Mouse (Mus musculus) cerebellum, adult 18-20 months (tissue): ENCODE measurements at regions not wholly inside any gene's neighbourhood (a gene's known extent, or its start where the extent isn't known, plus 50 kb on each side); places are given as distances from the start of the nearest gene placed in this dataset.

Experiments used
- DNase-seq, 2 experiments: peaks; one replicate each; pipeline ENCODE4 v3.0.0; 2021

DNA sequence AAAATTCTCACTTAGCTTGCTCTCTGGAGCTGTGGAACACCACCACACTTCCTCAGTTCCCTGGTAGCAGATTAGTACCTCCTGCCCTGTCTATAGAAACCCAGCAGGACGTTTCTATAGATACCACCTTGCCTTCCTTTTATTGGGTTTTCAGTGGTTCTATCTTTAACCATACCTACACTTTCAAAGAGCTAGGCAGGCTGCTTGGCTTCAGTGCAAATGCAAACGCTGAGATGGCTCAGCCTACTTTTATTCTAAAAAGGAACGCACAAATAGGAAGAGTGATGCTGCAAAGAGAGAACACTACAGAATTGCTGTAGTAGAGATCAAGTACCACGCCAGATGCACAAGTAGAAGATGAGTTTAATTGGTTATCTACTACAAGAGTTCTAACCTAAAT lies 120.9 kb upstream of the Ifne start:
- DNase-seq: no peak

DNA sequence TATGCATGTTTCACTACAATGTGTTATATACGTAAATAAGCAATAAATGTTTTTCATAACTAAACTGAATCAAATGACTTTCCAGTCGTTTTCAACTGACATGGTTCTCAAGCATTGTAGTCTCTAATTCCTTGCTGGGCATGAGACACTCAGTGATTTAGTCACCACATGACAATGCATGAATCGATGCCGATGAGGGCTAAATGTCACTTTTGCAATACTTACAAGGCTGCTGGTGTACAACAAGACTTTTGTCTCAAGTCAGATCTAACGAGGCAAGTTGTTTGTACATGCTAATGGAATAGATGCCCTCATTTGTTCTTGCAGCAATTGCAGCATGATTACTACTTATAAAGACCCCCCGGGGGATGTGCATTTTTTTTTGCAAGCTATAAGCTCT lies 120.2 kb upstream of the Ifne start:
- no peak for DNase-seq

DNA sequence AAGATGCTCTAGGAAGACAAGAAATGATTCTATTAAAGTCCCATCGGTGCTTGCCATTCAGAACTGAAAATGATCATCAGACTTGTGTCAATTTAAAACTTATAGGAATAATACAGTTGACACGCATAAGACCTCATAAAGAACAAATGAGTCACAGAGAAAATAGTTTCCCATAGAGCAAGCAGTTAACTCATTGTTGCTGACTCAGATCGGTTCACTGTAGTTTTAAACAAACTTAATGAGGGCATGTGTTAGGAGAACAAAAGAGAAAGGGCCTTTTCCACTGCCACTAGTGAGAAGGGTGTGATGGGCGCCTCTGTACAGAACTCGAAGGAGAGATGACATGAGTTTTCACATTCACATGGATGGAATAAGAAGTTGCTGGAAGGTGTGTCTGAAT lies 118.3 kb upstream of the Ifne start:
- DNase-seq: no peak

DNA sequence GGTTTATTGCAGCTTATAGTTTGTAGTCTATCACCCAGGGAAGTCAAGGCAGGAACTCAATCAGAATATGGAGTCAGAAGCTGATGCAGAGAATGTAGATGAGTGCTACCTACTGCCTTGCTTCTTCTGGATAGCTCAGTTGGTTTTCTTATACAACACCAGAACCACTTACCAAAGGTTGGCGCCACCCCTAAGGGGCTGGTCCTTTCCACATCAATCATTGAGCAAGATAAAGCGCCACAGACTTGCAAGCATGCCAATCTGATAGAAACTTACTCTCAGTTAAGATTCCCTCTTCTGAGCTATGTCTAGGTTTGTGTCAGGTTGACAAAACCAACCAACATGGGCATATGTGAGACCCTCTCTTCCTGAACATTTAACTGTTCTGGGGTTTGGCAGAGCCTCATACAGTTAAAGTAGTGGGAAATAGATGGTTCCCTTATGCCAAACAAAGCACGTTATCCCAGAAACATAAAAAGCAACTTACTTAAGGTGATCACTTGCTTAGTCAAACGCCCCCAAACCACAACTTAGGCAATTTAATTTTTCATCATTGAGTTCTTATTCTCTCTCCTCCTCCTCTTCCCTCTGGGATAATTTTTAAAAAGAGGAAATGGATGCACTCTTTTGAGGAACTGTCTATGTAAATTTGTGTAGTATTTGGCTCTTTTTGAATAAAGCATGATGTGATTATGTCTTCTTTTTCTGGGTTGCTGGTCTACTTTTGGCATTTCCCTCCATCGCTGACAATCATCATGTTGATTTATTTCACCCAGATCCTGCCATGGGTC lies 115.3 kb upstream of the Ifne start:
- DNase-seq: no peak

DNA sequence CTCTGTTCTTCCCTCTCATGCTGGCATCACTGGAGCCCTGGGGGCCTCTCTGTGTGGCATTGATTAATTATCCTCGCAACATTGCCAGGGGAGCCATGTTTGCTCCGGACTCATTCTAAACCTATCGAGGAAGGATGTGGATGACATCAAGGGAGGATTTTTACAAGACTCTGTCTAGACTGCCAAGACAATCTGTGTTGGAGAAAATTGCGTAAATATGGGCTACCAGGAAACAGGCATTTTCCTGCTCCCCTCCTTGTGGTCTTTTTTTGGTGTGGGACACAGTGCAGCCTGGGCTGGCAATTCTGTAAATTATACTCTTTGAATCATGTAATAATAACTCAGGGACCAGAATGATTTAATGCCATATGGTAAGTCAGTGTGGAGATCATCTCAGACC lies 114.5 kb upstream of the Ifne start:
- DNase-seq: no peak

DNA sequence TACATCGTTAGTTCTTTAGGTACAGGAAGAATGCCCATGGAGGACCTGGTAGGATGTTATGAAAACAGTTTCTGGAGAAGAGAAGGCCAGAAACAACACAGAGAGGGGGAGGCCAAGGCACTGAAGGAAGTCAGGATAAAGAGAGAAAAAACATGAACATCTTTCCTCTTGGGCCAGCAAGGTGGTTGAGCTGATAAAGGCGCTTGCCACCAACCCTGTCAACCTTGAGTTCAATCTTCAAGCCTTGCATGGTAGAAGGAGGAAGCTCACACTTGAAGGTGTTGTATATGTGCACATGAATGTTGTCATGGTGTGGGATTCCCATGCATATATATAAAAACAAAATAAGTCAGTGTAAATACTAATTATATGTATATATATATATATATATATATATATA lies 112.5 kb upstream of the Ifne start:
- DNase-seq: no peak

DNA sequence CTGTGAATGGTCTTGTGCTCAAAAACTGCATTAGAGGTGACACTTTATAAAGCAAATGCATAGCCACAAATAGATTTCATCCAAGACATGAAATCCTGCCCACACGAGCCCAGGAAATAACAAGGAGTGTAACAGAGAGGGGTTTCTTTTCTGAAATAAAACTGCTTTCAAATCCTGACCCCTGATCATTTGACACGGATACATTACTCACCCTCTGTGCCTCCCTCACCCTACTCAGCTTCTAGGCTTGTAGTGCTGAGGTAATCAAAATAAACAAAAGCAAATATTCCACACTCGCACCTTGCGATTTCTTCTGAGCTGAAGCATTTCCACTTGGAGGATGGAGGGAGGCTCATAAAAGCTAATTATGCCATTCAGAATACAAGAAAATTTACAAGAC lies 108.4 kb upstream of the Ifne start:
- no peak for DNase-seq

DNA sequence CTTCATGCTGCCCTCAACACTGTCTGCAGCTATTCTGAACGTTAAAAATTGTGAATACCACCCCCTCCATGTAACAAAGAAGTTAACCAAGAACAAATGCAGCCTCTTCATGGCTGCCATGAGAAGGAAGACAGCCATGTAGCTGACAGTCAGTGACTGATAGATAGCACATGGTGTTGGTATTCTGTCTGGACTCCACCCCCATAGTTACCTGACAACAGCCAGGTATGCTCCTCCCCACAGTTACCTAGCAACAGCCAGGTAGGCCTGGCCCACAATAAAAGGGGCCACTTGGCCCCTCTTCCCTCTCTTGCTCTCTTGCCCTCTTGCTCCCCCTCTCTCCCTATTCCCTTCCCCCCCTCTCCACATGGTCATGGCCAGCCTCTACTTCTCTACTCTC lies 107.1 kb upstream of the Ifne start:
- no peak for DNase-seq

DNA sequence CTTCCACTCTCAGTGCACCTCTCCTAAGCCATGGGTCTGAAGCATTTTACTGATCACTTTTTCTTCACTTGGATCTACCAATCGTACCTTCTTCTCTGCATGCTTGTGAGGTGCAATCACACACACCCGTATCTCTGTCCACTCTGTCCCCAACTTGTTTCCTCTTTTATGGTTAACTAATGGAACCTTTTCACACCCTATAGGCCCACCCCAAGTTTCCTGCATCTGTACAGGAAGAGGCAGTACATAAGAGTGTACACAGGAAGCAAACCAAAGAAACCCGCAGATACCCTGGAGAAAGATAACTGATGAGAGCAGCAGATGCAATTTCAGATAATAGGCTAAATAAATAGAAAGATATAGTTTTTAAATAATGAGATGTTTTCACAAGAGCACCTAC lies 102.5 kb upstream of the Ifne start:
- DNase-seq: no peak

DNA sequence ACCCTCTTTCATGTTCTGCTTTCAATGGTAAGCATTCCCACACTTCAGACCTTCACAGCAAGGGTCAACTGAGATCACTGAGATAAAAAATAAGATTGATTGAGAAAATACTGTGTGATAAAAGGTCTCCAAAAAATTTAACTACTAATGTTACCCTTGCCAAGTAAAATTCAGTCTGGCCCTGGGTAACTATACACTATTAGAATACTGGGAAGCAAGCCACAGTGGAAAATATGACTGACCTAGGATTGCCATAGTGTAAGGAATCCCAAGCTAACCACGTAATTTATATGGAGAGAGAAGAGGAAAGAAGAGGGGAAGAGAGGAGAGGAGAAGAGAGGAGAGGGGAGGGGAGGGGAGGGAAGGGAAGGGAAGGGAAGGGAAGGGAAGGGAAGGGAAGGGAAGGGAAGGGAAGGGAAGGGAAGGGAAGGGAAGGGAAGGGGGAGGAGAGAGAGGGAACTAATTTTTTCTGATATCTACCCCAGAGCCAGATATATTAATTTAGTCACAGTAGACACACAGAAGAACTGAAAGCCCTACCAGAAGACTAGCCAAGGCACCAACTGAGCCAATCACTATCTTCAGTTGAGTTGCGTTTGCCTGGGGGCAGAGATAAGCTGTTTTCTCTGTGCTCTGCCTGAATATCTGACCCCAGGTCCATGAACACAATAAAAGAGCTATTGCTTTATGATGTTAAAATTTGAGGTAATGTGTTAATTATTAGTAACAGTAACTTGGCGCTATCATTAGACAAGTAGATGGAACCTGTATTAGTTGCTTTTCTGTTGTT lies 97.3 kb upstream of the Ifne start:
- DNase-seq: no peak

DNA sequence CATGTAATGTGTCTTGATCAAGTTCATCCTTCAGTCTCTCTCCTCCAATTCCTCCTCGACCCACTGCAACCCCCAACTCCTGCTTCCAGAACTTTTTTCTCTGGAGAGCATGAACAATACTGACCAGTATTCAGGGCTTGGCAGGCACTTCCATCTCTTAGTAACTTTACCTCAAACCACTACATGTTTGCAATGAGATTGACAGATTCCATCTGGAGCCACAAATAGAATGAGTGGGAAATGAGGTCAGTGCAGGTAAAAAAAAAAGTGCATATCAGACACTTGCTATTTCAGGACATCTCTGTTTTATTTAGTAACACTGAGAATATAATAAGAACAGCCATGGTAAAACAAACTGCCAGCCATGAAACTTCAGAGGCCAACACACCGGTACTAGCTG lies 94.5 kb upstream of the Ifne start:
- no peak for DNase-seq

DNA sequence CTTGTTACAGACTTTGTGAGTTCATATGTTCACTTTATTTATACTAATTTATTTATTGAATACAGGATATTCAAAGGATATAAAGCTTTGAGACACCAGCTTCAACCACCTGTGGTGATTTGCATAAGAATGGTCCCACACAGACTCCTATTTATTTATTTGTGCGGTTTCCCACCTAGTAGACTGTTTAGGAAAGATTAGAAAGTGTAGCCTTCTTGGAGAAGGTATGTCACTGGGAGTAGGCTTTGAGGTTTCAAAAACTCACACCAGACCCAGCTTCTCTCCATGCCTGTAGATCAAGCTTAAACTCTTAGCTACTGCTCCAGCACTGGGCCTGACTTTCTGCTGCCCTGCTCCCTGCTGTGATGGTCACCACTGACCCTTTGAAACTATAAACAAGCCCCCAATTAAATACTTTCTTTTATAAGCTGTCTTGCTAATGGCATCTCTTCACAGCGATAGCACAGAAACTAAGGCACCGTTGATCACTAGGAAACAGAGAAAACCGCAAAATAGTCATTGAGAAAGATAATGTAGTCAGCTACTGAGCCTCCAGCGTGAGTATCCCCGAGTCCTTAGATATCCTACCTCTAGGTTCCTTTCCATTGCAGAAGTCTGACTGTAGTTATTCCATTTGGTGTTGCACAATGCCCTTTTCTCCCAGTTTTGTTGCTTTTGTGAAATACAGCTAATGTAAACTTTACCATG lies 89.3 kb upstream of the Ifne start:
- no peak for DNase-seq

DNA sequence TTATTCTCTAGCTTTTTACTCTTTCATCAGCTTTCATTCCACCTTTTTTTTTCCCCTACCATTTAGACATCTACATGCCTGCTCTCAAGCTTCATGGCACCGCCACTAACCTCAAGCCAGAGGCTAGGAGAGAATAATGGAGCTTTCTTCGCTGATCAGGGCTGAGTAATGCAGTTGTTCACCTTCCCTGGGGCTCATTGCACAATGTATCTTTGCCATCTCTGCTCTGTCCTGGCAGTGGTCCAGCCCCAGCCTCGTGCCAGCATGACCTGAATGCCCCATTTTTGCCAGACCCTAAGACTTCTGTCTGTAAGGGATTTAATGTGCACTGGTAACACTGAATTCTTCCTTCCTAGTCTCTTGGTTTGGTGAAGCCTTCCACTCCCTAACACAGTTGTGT lies 79.6 kb upstream of the Ifne start:
- no peak for DNase-seq

DNA sequence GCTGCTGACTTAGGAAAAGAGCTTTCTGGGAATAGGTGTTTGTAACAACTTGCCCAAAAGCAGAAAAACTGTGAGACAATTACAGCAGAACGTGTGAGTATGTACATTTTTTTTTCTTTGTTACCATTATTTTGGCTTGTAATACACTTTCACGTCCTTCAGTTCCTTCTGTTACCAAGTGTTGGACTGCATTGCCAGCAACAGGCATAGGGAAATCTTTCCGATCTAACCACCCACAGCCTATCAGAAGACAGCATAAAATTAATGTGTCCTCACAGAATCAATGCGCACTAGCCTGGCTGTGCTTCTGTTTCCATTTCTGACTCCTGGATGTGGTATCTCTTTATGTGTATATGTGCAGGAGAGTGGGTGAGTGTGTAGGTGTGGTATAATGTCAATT lies 76.6 kb upstream of the Ifne start:
- DNase-seq: no peak

DNA sequence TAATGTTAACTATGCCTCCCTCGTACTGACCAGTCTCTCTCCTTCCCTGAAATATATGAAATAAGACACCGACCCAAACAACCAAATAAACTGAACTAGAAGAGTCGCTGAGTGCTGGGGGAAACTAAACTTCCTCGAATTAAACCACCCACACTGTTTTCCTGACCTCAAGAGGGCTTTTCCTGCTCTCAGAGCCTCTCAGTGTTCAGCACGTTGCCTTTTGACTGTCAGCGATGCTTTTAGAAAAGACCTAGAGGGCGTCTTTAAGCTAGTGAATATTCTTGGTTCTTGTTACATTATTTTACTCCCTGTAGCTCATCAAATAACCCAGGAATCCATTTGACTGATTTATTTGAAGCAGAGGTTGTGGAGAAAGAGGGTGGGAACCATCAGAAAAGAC lies 76.2 kb upstream of the Ifne start:
- DNase-seq: no peak

DNA sequence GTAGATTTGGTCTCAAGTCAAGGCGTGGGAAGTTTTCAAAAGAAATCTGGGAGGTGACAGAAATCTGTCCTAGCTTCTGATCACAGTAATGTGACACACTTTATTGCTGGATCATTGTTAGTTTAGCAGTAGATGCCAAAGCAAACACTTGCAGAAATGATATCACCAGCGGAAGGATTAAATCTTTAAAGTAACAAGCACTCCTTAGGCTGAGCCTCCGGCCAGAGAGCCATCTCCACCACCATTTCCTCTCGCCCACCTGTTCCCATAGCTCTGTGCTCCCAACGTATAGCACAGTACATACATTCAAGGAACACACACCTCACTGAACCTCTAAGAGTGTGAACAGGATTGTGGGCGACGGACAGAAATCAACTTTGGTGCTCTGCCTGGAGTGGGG lies 75.6 kb upstream of the Ifne start:
- DNase-seq: no peak

DNA sequence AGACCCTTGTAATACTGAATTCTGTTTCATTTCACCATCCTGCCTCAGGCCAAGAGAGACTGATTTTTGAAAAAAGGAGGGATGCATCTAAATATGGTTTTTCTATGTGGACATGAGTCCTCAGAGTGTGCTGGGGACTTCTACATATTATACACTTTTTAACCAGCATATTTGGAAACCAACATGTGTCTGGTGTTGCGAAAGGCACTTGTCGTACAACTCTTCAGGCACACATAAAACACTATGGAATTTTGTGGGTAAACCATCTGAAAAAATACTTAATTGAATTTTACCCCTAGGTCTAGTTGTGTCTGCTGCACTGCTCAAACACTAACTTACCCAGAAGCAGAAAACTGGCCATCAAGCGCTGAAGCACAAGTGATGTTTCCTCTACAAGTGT lies 74.0 kb upstream of the Ifne start:
- DNase-seq: no peak

DNA sequence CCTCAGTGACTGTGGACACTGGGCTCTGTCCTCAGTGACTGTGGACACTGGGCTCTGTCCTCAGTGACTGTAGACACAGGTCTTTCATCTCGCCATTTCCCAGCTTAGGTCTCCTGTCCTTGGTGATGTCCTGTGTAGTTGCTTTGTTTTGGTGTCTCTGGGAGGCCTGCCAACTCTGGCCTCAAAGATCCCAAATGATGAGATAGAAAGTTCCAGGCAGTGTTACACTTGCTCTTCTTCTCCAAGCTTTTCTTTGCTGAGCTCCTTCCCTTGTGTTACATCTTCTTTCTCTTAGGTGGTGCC lies 71.0 kb upstream of the Ifne start:
- DNase-seq: no peak

DNA sequence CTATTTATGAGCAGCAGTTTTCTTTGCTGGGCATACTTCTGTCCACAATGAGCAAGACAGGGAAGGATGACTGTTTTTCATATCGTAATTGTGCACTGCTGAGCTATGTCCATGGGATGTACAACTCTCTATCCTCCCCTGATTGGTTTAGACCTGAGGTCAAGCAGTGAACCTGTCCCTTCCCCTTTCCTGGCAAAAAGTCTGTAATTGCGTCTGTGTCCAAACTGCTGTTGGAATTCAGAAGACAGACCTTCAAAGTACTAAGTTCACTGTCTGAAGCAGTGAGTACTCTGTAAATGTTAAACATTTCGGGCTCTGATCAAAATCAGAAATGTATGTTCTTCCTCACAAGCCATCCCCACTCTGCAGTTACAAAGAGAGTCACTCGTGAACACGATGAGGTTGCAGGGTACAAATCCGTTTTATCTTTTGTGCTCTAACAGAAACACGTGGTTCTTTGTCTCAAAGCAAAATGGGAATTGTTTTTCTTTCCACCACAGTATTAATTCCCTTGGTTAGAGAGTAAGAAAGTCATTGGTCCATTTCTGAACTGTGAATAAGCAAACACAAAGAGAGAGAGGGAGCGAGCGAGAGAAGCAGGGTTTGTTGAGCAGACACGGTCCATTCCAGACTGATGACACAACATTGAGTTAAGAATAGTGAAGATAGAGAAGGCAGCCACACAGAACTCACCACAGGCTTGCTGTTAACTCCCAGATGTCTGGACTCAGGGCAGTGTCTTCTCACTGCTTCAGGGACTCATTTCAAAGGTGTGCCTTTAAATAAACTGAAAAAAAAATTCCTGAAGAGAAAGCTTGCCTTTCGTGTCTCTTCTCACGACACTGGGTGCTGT lies 70.4 kb upstream of the Ifne start:
- DNase-seq: no peak

DNA sequence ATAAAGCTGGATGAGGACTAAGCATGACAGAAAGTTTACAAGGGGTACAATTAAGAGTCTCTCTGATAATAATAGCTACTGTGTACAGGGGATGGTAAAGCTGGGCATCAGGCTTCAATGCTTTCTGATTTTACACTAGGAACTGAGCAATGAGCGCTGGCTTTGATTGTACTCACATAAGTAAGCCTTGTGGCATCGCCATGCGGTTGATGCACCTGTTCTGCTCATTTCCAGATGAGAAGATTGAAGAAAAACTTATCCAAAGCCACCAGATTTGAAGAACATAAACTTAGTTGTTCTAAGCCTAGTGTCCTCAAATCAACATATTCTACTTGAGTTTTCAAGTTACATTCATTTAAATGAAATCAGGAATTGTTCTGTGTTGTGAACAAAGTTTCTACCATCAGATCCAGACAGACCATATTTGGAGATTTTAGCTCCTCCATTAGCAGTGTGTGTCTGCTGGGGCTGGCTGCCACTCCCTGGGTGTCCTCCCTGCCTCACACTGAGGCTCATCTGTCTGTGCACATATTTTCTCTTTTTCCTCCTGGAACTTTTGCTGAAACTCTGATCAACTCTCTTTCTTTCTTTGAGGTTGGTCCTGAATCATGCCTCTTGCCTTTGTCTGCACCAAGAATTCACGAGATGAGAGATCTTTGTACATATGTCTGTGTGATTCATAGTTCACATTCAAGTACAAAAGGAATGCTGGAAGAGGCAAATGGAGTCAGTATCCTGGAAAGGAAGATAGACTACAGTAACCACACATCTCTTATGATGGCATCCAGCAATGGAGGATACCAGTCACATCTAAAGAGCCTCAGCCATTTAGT lies 68.2 kb upstream of the Ifne start:
- no peak for DNase-seq

DNA sequence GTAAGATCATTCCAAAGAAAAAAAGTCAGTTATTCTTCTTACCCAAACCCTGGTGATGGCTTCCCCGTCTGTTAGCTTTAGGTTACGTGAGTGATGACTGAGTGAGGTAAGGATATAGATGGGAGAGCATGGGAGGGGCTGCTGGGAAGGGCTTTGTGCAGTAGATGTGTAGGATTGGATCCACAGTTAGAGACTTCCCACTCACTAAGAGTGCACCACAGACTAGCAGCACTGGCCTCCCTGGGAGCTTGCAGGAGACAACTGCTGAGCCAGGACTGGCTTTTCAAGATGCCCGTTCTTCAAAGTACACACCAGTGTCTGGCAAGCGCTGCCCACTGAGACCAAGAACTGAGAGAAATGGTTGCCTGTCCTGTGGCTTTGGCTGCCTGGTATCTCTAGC lies 62.0 kb upstream of the Ifne start:
- DNase-seq: no peak

DNA sequence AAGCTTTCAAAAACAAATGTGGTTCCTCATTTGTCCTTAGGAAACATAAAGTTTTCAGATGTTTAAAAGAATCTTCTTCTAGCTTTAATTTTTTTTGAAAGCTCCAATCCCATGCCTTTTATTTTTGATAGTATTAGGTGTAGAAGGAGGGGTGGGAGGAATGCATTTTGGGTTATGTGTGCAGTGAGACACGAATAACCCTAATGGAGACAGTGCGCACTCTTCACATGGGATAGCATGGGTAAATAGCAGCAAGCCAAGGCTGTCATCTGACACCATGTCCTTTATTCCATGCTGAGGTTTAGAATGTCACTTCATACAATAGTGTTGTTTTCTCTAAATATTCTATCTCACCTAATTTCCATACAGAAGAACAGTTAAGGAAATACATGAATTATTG lies 60.7 kb upstream of the Ifne start:
- no peak for DNase-seq
